ENCODE assay signal across 9 mouse cellular contexts in the genomic region with DNA sequence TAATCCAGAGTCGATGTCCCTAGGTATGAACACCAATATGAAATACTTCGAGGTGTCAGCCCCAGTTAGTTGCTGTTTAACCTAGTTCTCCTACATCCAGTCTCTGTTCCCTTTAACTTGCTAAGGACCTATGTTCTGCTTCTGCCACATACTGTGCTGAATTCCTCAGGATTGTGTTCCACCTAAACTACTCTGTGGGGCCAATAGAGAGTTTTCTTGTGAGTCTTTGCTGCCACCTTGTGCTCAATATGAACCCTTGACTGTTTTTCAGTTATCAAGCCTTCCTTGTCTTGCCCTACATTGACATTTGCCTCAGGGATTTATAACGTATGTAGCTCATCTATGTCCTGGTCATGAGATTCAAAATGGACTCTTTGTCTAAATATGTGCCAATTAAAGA. TPM values are rescaled to one million over a fixed set of nuclear protein-coding genes. Genes with fewer than 3 reads are reported as not detected.
DNase-seq lines count a peak whose midpoint lies in the region; ATAC-seq lines count a peak whose summit lies in the region.
"Had no signal": no experiment of that assay in that cellular context is flagged by ENCODE, and none has a peak within 500 bp of the region (broad histone marks: within the 10 kb centered on the region; RNA-seq: fewer than 3 reads in every experiment).

No protein-coding gene starts in this region.

- H3K4me2 ChIP-seq in midbrain, embryonic 14.5 days (ENCODE audit: low read length) = no peak overlapping the region
- no peak overlapping the region for H3K4me2 ChIP-seq in embryonic facial prominence, embryonic 14.5 days (ENCODE audit: low read depth, low read length)
- H3K4me2 ChIP-seq: limb, embryonic 15.5 days had no signal

- 63% methylated on average over 3 of the region's 3 CpGs for WGBS in midbrain, embryonic 14.5 days
- WGBS in midbrain, embryonic 10.5 days = 74% methylated on average over 3 of the region's 3 CpGs
- 60% methylated on average over 3 of the region's 3 CpGs for WGBS in embryonic facial prominence, embryonic 14.5 days

- H3K4me3 ChIP-seq in midbrain, embryonic 14.5 days (replicated peaks; ENCODE audit: low read depth, low read length) = no peak overlapping the region
- no peak overlapping the region for H3K4me3 ChIP-seq in midbrain, embryonic 10.5 days
- no peak overlapping the region for H3K4me3 ChIP-seq in embryonic facial prominence, embryonic 14.5 days (ENCODE audit: low read depth, low read length)
- H3K4me3 ChIP-seq: limb, embryonic 15.5 days had no signal

- no peak overlapping the region for H3K9ac ChIP-seq in midbrain, embryonic 14.5 days (replicated peaks; ENCODE audit: low read length)
- H3K9ac ChIP-seq in embryonic facial prominence, embryonic 14.5 days (ENCODE audit: low read depth, low read length) = no peak overlapping the region
- H3K9ac ChIP-seq: limb, embryonic 15.5 days had no signal

- no peak overlapping the region for H3K27ac ChIP-seq in midbrain, embryonic 14.5 days (replicated peaks; ENCODE audit: low read depth, low read length)
- H3K27ac ChIP-seq in midbrain, embryonic 10.5 days (replicated peaks) = no peak overlapping the region
- H3K27ac ChIP-seq in embryonic facial prominence, embryonic 14.5 days (replicated peaks; ENCODE audit: low read depth, low read length) = no peak overlapping the region
- H3K27ac ChIP-seq: limb, embryonic 15.5 days had no signal

- H3K36me3 ChIP-seq in midbrain, embryonic 14.5 days (ENCODE audit: control insufficient read depth, insufficient read depth, low read length) = no peaks in the 10 kb centered on the region
- no peaks in the 10 kb centered on the region for H3K36me3 ChIP-seq in midbrain, embryonic 10.5 days
- no peaks in the 10 kb centered on the region for H3K36me3 ChIP-seq in embryonic facial prominence, embryonic 14.5 days (ENCODE audit: control insufficient read depth, insufficient read depth, low read length)
- H3K36me3 ChIP-seq: limb, embryonic 15.5 days had no signal

- no peaks in the 10 kb centered on the region for H3K27me3 ChIP-seq in midbrain, embryonic 14.5 days (ENCODE audit: control insufficient read depth, insufficient read depth, low read length)
- peaks cover 43% of the 10 kb centered on the region for H3K27me3 ChIP-seq in midbrain, embryonic 10.5 days (ENCODE audit: low read depth, poor library complexity, severe bottlenecking)
- no peaks in the 10 kb centered on the region for H3K27me3 ChIP-seq in embryonic facial prominence, embryonic 14.5 days (replicated peaks; ENCODE audit: control insufficient read depth, insufficient read depth, low read length)
- H3K27me3 ChIP-seq: limb, embryonic 15.5 days had no signal

- no peaks in the 10 kb centered on the region for H3K4me1 ChIP-seq in midbrain, embryonic 14.5 days (ENCODE audit: control insufficient read depth, insufficient read depth, low read length)
- no peaks in the 10 kb centered on the region for H3K4me1 ChIP-seq in midbrain, embryonic 10.5 days
- no peaks in the 10 kb centered on the region for H3K4me1 ChIP-seq in embryonic facial prominence, embryonic 14.5 days (ENCODE audit: control insufficient read depth, insufficient read depth, low read length)
- H3K4me1 ChIP-seq: limb, embryonic 15.5 days had no signal

- no peaks in the 10 kb centered on the region for H3K9me3 ChIP-seq in midbrain, embryonic 14.5 days (ENCODE audit: control insufficient read depth, low read length)
- no peaks in the 10 kb centered on the region for H3K9me3 ChIP-seq in midbrain, embryonic 10.5 days (replicated peaks)
- no peaks in the 10 kb centered on the region for H3K9me3 ChIP-seq in embryonic facial prominence, embryonic 14.5 days (ENCODE audit: control insufficient read depth, low read length)
- H3K9me3 ChIP-seq: limb, embryonic 15.5 days had no signal

- ATAC-seq in midbrain, embryonic 14.5 days (ENCODE audit: low FRiP score, low TSS enrichment) = peak; percentile 24; the same call in 1 of the 2 replicates
- ATAC-seq in embryonic facial prominence, embryonic 14.5 days (ENCODE audit: low read depth) = 0 out of 2 replicates have a peak, but pooled peaks have one; percentile 33

- DNase-seq in heart, adult 11 months = peak; percentile 11
- DNase-seq in heart, adult 8-10 months (ENCODE audit: low spot score) = no peak
- peak; percentile 61 for DNase-seq in midbrain, embryonic 14.5 days
- no peak for DNase-seq in midbrain, embryonic 10.5 days (ENCODE audit: low spot score)
- peak; percentile 57 for DNase-seq in embryonic facial prominence, embryonic 14.5 days (ENCODE audit: low spot score)
- DNase-seq in skeletal muscle tissue, adult 2 months (ENCODE audit: low read depth, low spot score) = peak; percentile 23
- DNase-seq in spleen, postnatal 4 days (ENCODE audit: low spot score in 2 of 2) = no peak
- no peak for DNase-seq in ovary, postnatal 36 days (ENCODE audit: low spot score)

RNA-seq across cellular contexts. Expression of gene Piga, which starts 21.1 kb away (rescaled TPM):
- total RNA-seq in heart, adult 8-10 months (2022) = 1 to 10 TPM; 1.4 to 2.4 (median 2.0) TPM
- polyA plus RNA-seq in midbrain, embryonic 14.5 days (2014; fragmentation: Nextera tagmentation; extraction: Ambion mirVana) = 3.6 and 5.9 TPM in 2 replicates
- 17.9 and 19.6 TPM in 2 replicates for polyA plus RNA-seq in midbrain, embryonic 10.5 days (2016; fragmentation: Nextera tagmentation; extraction: Ambion mirVana)
- polyA plus RNA-seq in embryonic facial prominence, embryonic 14.5 days (2014; fragmentation: Nextera tagmentation; extraction: Ambion mirVana) = 10.0 and 11.8 TPM in 2 replicates

RNA-seq across cellular contexts. Expression of gene Vegfd, which starts 25.3 kb away (rescaled TPM):
- total RNA-seq in heart, adult 8-10 months (2022) = 1 to 10 TPM; 2.7 to 4.5 (median 3.5) TPM
- 0.17 TPM in 1 of 2 replicates, not detected in the other for polyA plus RNA-seq in midbrain, embryonic 14.5 days (2014; fragmentation: Nextera tagmentation; extraction: Ambion mirVana)
- 0.66 and 1.2 TPM in 2 replicates for polyA plus RNA-seq in midbrain, embryonic 10.5 days (2016; fragmentation: Nextera tagmentation; extraction: Ambion mirVana)
- polyA plus RNA-seq in embryonic facial prominence, embryonic 14.5 days (2014; fragmentation: Nextera tagmentation; extraction: Ambion mirVana) = 10.0 and 10.1 TPM in 2 replicates

RNA-seq across cellular contexts. Expression of gene Asb11, which starts 38.3 kb away (rescaled TPM):
- 100 to 1,000 TPM; 144 to 186 (median 154) TPM for total RNA-seq in heart, adult 8-10 months (2022)
- polyA plus RNA-seq in midbrain, embryonic 14.5 days (2014; fragmentation: Nextera tagmentation; extraction: Ambion mirVana) = not detected in 2 replicates
- not detected in 2 replicates for polyA plus RNA-seq in midbrain, embryonic 10.5 days (2016; fragmentation: Nextera tagmentation; extraction: Ambion mirVana)
- 0.14 and 0.51 TPM in 2 replicates for polyA plus RNA-seq in embryonic facial prominence, embryonic 14.5 days (2014; fragmentation: Nextera tagmentation; extraction: Ambion mirVana)
- polyA plus RNA-seq: limb, embryonic 15.5 days had no signal

Comparison
In these comparisons a context has a peak if more than half of its experiments do, and no peak if none do; other contexts are left out.
1. DNase-seq: peak in heart, adult 11 months (single experiment), midbrain, embryonic 14.5 days (single experiment), embryonic facial prominence, embryonic 14.5 days (single experiment) and skeletal muscle tissue, adult 2 months (single experiment); none in heart, adult 8-10 months (single experiment), midbrain, embryonic 10.5 days (single experiment), spleen, postnatal 4 days (0 of 2) and ovary, postnatal 36 days (single experiment).